Mouse (Mus musculus) thymus, postnatal 14 days (tissue): ENCODE data around the gene Fut8.
A peak's percentile ranks its signal among the peaks of the same experiment; 100 is the strongest.
"Not testable (repeated sequence)": the region's sequence is repeated elsewhere in the genome, so short reads cannot be mapped to it uniquely, and the experiment has no call there.

Source experiments
- DNase-seq: peaks from one replicate; pipeline ENCODE4 v3.0.0; 2021

The Fut8 gene

GRCm38 (mm10) chr12:77223595-77223994 is 14.3 kb upstream of the Fut8 start:
- DNase-seq = no peak

GRCm38 (mm10) chr12:77224121-77224520 is 13.8 kb upstream of the Fut8 start:
- DNase-seq = no peak

DNA sequence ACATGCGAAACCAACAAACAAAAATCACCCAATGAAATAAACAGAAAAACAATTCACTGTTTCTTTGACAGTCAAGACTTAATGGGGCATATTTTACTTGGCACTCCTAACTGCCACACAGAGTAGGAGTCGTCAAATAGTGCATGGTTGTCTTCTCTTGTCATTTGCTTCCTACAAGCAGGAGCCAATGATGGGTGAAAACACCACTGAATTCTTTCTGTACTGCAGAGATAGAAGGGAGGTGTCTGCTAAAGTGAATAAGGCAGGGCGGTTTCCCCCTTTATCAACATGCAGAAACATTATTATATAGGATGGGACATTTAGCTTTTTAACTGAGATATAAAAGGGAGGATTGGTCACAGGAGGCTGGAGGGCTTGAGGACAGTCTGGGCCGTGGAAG is 13.0 kb upstream of the Fut8 start:
- no peak for DNase-seq

- DNase-seq = no peak
Measured at GRCm38 (mm10) chr12:77225727-77226126, 12.2 kb upstream of the Fut8 start.

- DNase-seq = no peak
Measured at GRCm38 (mm10) chr12:77235958-77236357, 2.0 kb upstream of the Fut8 start.

DNA sequence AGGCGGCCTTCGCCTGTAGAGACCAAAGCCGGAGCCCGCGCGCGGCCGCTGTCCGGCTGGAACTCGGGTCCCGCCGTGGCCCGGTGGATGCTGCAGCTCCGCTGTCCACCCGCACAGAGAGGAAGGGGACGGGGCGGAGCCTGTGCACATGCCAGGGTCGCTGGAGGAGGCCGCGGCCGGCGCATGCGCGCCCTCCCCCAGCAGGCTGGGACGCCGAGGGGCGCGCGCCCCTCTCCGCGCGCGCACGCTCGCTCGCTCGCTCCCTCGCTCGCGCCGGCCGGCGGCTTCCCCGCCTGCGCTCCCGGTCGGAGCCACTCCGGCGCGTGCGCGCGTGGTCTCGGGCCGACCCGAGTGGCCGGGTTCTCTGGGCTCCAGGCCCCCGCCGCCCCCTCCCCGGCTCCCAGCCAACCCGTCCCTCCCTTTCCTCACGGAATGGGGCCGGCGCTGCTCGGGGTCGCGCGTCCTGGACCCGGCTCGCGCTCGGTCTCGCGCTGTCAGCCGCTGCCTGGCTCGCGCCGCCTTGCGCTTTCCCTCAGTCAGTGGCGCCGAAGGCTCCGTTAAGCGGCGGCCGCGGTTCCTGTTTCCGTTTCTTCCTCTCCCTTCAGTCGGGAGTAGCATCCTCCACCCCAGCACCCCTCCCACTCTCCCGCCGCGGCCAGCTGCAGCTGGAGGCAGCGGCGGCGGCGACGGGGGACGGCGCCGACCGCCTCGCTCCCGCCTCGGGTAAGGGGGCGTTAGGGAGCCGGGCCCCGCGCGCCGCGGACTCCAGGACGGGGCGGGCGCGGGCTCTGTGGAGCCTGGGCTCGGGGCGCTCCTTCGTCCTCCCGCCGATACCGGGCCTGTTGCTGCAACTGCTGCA is 835 bp downstream of the Fut8 start:
- peak; percentile 95 for DNase-seq

- no peak for DNase-seq
Measured at GRCm38 (mm10) chr12:77239390-77240061, 1.6 kb downstream of the Fut8 start.

DNA sequence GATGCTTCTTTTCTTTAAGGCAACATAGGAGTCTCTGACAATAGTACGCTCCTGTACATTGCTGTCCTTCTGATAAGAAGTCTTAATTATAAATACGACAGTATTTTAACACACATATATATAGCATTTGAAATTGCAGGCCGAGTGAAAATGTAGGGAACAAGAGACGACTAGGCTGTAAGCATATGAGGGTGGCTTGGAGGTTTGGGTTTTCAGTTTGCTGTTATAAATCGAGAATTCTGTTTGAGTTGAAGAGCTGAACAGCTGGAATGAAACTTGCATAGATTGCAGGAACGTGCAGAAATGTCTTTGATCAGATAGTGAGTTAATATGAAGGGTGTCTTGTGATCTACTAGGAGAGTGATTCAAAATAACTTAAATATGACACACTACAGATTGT is 2.4 kb downstream of the Fut8 start:
- DNase-seq = no peak

DNA sequence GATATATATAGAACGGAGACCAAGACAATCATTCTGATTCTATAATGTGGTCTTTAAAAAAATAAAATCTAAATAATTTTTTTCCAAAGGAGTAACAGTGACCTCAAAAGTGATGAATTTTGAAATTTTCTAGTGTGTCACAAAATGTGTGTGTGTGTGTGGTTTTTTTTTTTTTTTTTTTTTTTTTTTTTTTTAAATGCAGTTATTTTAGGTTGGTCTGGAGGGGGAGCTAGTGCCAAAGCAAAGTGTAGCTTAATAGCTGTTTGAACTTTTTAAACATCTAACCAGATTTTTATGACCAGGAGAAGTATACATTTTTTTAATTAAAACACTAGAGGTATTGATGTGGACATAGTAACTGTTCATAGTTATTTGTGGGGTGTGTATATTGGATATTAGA is 2.9 kb downstream of the Fut8 start:
- DNase-seq = peak; percentile 57

GRCm38 (mm10) chr12:77262650-77263049 is 24.7 kb downstream of the Fut8 start:
- peak; percentile 44 for DNase-seq

GRCm38 (mm10) chr12:77263816-77264215 is 25.9 kb downstream of the Fut8 start:
- DNase-seq = no peak

GRCm38 (mm10) chr12:77270694-77271093 is 32.8 kb downstream of the Fut8 start:
- no peak for DNase-seq

GRCm38 (mm10) chr12:77288507-77288906 is 50.6 kb downstream of the Fut8 start:
- no peak for DNase-seq

GRCm38 (mm10) chr12:77291017-77291416 is 53.1 kb downstream of the Fut8 start:
- DNase-seq = no peak

DNA sequence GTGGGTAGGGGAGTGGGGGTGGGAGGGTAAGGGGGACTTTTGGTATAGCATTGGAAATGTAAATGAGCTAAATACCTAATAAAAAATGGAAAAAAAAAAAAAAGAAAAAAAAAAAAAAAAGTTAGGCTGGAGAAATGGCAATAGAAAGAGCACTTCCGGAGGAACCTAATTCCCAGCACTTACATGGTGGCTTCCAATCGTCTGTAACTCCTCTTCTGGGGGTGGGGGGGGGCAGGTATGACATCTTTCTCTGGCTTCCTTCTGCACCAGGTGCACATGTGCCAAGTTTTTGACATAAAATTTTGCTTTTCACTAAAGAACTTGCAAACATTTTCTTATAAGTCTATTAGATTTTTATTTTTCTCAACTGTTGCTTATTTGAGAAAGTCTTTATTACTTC is 53.9 kb downstream of the Fut8 start:
- not testable (repeated sequence) for DNase-seq

DNA sequence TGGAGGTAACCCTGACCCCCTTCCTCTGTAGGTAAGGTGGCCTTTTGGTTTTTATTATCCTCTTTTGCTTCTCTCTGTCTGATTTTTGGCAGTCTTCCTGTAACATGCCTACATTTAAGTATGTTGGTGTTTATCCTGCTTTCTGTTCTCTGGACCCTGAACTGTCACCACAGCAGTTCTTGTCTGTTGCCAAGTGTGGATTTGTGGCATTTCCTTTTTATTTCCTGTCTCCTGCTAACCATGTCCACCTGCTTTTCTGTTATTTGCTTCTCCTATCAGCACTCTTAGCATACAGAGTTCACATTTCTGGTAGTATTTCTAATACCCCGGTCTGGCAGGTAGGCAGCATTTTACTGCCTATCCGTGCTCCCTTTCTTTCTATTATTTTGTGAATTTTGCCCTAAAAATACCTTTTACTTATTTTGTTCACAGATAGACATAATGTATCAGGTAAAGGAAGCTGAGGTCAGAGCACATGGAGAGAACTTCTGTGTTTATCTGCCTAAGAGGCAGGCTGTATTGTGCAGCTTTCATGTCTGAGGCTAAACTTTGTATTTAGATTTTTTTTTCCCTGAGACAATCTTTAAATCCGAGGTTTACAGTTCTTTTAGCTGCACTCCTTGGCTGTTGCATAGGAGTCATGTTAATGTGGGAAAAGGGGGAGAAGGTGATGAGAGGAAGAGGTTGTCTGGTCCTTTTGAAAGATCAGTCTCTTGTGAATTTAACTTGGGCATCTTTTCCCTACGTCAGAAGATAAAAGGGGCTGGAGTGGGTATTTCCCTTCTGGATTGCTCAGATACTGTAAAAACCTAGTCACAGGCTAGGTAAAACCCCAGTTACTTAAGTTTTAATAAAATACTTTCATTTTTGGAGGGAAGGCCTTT is 54.7 kb downstream of the Fut8 start:
- DNase-seq = no peak

GRCm38 (mm10) chr12:77296119-77296518 is 58.2 kb downstream of the Fut8 start:
- no peak for DNase-seq

GRCm38 (mm10) chr12:77297114-77297513 is 59.2 kb downstream of the Fut8 start:
- no peak for DNase-seq

GRCm38 (mm10) chr12:77297858-77298257 is 59.9 kb downstream of the Fut8 start:
- DNase-seq = no peak

- no peak for DNase-seq
Measured at GRCm38 (mm10) chr12:77302011-77302410, 64.1 kb downstream of the Fut8 start.

DNA sequence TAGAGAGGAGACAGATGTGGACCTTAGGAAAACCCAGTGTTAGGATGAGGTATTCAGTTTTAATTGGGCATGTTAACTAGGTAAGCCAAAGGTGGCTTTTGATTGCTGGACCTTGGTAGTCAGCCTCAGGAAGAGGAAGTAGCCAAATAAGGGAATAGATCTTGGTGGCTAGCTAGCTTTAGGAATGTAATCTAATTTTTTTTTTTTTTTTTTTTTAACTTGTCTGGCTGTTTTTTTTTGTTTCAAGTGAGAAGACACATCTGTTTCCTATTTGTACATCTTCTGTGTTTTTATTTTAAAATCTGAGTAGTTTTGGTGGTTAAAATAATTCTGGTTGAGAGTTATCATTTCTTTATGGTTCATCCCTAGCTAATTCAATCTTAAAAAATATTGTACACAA is 65.4 kb downstream of the Fut8 start:
- DNase-seq = no peak

DNA sequence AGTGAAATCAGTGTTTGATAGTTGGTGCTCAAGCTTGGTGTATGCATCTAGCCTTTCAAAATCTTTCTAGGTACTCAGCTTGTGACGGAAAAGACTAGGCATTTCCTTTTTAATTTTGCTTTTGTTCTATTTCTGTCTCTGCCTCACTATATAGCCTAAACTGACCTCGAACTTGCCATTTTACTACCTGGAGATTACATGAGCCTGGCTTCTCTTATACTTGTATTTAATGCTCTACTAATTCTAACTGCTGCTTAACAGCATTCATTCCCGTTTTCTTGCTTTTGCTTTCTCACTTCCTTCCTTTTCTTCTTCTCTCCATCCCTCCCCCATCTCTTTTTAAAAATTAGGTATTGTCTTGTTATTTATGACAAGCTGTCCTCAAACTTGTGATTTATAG is 67.6 kb downstream of the Fut8 start:
- DNase-seq = no peak

DNA sequence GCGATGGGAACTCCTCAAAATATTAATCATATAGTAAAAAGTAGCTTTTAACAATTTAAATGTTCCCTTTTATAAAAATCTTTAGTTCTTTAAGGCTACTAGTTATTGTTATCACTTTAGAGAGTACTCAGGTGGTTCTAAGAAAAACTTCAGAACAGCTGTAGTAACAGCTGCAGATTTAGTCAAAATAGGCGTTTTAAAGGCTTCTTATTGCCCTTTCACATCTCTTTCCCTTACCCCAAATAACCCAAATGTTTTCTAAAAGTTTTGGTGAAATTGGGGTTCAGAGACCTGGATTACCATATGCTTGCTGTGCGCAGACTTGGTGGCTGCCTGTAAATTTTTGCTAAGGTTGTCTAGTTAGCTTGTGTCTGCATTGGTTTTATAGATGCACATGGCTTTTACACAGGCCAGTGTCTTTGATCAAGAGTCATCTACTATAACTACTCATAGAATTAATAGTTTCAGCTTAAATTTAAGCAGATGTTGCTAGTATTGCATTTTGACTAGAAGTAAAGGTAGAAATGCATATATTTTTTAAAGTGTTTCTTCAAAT is 68.9 kb downstream of the Fut8 start:
- no peak for DNase-seq
